Mouse (Mus musculus): ENCODE measurements around the gene Slc2a13.

The Slc2a13 gene

GRCm38 (mm10) chr15:91381864-91382263 is 191.2 kb downstream of the Slc2a13 start:
- in situ Hi-C loops (cut with MboI; ENCODE audit: unreplicated experiment in 2 of 2): no loop called here

- in situ Hi-C loops (cut with MboI; ENCODE audit: unreplicated experiment in 2 of 2): no loop called here
Observed at GRCm38 (mm10) chr15:91378751-91379325, 194.2 kb downstream of the Slc2a13 start.

GRCm38 (mm10) chr15:91377568-91377967 is 195.5 kb downstream of the Slc2a13 start:
- in situ Hi-C loops (cut with MboI; ENCODE audit: unreplicated experiment in 2 of 2): no loop called here

GRCm38 (mm10) chr15:91377105-91377504 is 196.0 kb downstream of the Slc2a13 start:
- in situ Hi-C loops (cut with MboI; ENCODE audit: unreplicated experiment in 2 of 2): no loop called here

- in situ Hi-C loops (cut with MboI; ENCODE audit: unreplicated experiment in 2 of 2): no loop called here
Observed at GRCm38 (mm10) chr15:91374441-91374840, 198.6 kb downstream of the Slc2a13 start.

- in situ Hi-C loops (cut with MboI; ENCODE audit: unreplicated experiment in 2 of 2): no loop called here
Observed at GRCm38 (mm10) chr15:91373203-91373584, 199.9 kb downstream of the Slc2a13 start.

GRCm38 (mm10) chr15:91372464-91373202 is 200.4 kb downstream of the Slc2a13 start:
- in situ Hi-C loops (cut with MboI; ENCODE audit: unreplicated experiment in 2 of 2): no loop called here

- in situ Hi-C loops (cut with MboI; ENCODE audit: unreplicated experiment in 2 of 2): no loop called here
Observed at GRCm38 (mm10) chr15:91371859-91372394, 201.1 kb downstream of the Slc2a13 start.

GRCm38 (mm10) chr15:91369736-91370449 is 203.2 kb downstream of the Slc2a13 start:
- in situ Hi-C loops (cut with MboI; ENCODE audit: unreplicated experiment in 2 of 2): no loop called here

GRCm38 (mm10) chr15:91360495-91360894 is 212.6 kb downstream of the Slc2a13 start:
- in situ Hi-C loops (cut with MboI; ENCODE audit: unreplicated experiment in 2 of 2): no loop called here

- in situ Hi-C loops (cut with MboI; ENCODE audit: unreplicated experiment in 2 of 2): no loop called here
Observed at GRCm38 (mm10) chr15:91351006-91351405, 222.1 kb downstream of the Slc2a13 start.

DNA sequence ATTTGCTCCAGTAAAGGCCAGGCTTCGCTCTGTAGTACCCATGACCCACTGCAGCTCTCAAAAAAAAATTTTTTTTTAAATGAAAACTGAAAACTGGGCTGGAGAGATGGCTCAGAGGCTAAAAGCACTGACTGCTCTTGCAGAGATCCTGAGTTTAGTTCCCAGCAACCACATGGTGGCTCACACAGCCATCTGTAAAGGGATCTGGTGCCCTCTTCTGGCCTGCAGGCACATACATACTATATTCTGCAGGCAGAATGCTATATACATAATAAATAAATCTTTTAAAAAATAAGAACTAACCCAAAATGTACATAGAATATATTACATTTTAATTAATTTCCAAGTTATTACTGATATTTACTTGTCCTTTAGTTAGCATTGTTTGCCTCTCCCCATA is 234.7 kb downstream of the Slc2a13 start:
- in situ Hi-C loops (cut with MboI; ENCODE audit: unreplicated experiment in 2 of 2): no loop called here

DNA sequence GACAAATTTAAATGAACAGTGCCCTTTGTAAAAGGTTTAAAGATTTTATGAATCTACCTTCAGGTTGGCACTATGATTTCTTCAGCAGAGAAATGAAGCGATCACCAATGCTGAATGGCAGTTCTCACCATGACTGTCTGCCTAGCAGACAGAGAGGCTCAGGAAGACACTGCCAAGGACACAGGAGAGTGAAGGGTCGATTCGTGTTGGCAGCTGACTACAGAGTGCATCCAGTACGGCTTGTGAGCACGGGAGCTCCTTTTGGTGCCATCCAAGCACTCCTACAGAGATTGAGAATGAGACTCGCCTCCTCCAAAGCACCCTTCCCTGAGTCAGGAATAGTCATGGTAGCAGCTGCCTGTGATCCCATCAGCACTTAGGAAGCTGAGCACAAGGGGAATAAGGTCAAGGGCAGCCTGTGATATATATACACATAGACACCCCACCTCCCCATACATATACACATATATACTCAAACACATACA is 238.6 kb downstream of the Slc2a13 start:
- in situ Hi-C loops (cut with MboI; ENCODE audit: unreplicated experiment in 2 of 2): no loop called here

DNA sequence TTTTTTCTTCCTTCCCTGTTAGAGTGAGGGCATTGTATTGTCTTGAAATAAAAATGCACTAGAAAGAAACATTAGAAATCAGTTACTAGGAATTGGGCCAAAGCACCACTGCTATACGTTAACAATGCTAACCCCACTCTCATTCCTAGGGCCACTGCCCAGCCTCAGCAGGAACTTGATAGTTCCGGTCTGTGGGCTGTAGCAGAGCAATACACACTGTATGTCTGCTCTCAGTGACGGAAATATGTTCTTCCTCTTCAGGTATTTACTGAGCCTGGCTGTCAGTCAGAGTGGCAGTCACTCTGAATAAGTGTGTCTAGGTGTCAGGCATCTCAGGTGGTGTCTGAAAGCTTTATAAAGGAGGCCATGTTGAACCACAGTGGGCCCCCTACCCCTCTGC is 245.3 kb downstream of the Slc2a13 start:
- in situ Hi-C loops (cut with MboI; ENCODE audit: unreplicated experiment in 2 of 2): loop anchor here in 1 of 2 experiments (10.0 kb wide), 1 partner anchor 427 kb away; no protein-coding TSS in a partner anchor

DNA sequence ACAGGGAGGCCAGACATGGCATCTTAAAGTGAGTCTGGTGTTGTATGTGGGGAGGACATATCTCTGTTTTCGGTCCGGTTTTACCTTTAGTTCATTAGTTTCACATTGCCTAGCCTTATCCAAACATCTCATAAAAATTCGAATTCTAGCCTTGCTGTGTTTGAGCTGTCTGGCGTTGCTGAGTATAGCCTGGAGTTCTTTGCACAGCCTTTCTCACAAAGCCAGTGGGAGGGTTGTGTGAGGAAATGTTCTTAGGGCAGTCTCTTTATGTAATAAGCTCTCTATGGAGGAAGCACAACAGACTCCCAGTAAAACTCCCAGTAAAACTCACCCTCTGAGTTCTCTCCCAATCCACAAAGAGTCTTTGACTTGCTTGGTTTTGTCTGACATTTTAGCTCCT is 246.0 kb downstream of the Slc2a13 start:
- in situ Hi-C loops (cut with MboI; ENCODE audit: unreplicated experiment in 2 of 2): loop anchor here in 1 of 2 experiments (10.0 kb wide), 1 partner anchor 428 kb away; no protein-coding TSS in a partner anchor

DNA sequence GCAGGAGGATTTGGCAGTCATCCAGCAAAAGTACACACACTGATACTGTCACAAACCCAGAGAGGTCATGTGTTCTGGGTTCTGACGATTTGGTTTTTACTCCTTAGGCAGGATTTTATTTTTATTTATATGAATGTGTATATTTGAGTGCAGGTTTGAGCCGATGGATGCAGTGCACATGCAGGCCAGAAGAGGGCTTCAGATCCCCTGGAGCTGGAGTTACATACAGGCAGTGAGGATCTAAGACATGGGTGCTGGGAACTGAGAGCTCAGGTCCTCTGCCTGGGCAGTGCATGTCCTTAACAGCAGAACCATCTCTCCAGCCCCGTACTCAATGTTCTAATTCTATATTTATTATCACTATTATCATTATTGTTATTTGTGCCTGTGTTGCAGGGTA is 253.7 kb downstream of the Slc2a13 start:
- in situ Hi-C loops (cut with MboI; ENCODE audit: unreplicated experiment in 2 of 2): no loop called here

GRCm38 (mm10) chr15:91316964-91317363 is 256.1 kb downstream of the Slc2a13 start:
- in situ Hi-C loops (cut with MboI; ENCODE audit: unreplicated experiment in 2 of 2): no loop called here

DNA sequence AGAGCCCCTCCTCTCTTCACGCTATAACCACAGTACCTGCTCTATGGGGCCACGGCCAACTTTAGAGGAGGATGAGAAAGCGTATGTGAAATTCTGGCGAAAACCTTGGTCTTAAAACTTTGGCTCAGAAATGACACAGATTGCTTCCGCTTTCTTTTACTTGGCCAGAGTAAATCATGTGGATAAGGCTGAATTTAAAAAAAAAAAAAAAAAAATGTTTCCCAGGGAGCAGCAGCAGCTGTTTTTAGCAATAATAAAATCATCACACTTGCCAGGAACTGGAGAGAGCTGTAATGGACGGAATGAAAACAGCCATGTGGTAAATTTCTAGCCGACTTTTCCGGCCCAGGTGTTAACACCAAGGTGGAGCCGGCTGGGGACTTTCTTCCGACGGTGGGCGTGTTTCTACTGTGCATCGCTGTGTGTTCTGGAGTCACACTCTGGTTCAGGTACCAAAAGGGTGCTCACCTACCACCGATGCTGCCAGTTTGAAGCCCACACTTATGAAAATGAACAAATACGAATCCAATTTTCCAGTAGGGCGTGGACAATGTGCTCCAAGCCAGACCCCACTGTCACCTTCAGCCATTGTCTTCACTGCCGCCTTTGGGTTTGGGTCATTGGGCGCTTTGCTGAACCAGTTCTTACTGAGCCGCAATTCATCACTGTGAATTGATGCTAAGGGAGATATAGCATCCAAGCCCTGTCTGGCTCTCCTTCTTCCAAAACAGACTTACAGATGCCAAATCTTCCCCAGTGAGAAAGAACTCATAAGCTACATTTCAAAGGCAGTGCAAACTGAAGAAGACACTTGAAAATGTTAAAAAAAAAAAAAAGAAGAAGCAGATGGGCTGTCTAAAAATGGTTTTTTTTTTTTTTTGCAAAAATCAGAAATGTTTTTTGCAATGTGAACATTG is 258.4 kb downstream of the Slc2a13 start:
- in situ Hi-C loops (cut with MboI; ENCODE audit: unreplicated experiment in 2 of 2): no loop called here

- in situ Hi-C loops (cut with MboI; ENCODE audit: unreplicated experiment in 2 of 2): loop anchor here (5.0 to 10.0 kb wide), 7 partner anchors 170 to 1682 kb away; no protein-coding TSS in a partner anchor
Observed at GRCm38 (mm10) chr15:91304296-91304852, 268.7 kb downstream of the Slc2a13 start.

GRCm38 (mm10) chr15:91301366-91301765 is 271.7 kb downstream of the Slc2a13 start:
- in situ Hi-C loops (cut with MboI; ENCODE audit: unreplicated experiment in 2 of 2): loop anchor here (5.0 to 10.0 kb wide), 7 partner anchors 173 to 1679 kb away; no protein-coding TSS in a partner anchor

All from v-Abl transformed pro-B cells (cell line).